Mouse (Mus musculus) CD4-positive, CD25-positive, alpha-beta regulatory T cell, adult 4 months (primary cell): Measurements from ENCODE around the gene Cacng5. TPM values are rescaled to one million over a fixed set of nuclear protein-coding genes. Genes with fewer than 3 reads are reported as not detected.

Experiments used
- ATAC-seq: one replicate; pipeline ENCODE4 v1.8.0; 2017
- polyA plus RNA-seq, 2 experiments: library from polyadenylated mRNA; unstranded; fragments of 100-300 nt; shearing (Covaris generic); gene quantifications; one replicate each; pipeline ENCODE4 v1.2.1; 2017

Cacng5 gene
- polyA plus RNA-seq, 2 experiments from 2014 or later: not detected

DNA sequence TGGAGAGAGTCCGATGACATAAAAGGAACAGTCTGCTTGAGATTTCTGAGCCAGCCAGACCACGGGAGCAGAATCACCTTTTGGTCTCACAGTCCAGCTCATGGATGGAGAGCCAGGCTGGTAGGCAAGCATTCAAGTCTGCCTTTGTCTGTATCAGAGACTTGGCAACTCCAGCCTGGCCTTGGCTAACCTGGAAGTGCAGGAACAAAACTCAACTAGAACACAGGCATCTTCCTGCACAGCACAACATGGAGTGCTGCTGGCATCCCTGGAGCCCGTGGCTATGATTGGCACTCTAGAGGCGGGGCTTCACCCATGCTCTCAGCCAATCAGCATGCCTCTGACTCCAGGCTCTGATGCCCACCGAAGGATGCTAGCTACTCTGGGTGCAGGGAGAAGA is 38.0 kb downstream of the Cacng5 start:
- ATAC-seq: no peak

- no peak for ATAC-seq
Observed at GRCm38 (mm10) chr11:107875861-107876494, 38.9 kb downstream of the Cacng5 start.

DNA sequence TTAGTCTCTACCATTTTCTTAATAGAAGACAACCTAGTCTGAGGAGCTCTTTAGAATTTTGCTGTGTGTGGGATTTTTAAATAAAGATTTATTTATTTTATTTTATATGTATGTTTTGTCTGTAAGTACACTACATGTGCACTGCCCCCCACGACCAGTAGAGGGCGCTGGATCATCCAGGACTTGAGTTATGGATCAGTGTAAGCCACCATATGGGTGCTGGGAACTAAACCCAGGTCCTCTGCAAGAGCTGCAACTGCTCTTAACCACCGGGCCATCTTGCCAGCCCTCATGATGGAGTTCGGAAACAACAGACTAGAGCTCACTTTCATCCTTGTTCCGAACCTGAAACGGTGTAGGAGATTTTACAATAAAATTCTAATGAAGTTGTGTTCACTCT is 42.1 kb downstream of the Cacng5 start:
- ATAC-seq: no peak

- no peak for ATAC-seq
Observed at GRCm38 (mm10) chr11:107867509-107867908, 47.3 kb downstream of the Cacng5 start.

- ATAC-seq: no peak
Observed at GRCm38 (mm10) chr11:107865128-107865527, 49.7 kb downstream of the Cacng5 start.

DNA sequence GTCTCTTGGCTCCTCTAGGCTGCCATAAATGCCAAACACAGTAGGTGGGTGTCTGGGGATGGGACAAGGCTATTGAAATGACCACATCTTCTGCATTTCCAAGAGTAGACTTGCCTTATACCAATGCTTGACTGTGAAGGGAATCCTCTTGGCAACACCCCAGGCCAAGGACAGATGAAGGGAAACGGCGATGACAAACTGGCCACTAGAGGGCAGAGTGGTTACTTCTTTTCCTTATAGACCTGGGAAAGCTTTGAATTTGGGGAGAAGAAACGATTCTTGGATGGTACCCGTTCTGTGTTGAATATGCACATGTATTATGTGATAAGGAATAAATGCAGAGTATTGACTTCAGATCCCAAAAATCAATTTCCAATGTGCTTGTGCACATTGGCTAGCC is 50.8 kb downstream of the Cacng5 start:
- ATAC-seq: no peak

DNA sequence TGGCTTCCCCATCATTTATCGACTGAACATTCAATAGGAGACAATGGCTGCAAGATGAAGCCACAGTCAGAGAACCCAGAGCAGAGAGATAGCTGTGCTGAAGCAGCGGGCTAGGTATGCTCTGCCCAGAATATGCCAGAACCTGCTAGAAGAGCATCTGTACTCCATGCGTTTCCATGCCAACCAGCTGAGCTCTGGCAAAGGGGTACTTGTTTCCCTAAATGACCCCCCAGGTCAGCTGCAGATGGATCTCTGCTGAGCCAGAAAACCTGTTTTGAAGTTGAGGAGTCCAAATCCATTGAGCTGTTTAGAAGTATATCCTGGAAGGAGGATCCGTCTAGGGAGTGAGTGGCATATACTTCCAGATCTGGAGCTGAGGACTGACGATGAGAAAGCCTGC is 53.1 kb downstream of the Cacng5 start:
- no peak for ATAC-seq

- ATAC-seq: no peak
Observed at GRCm38 (mm10) chr11:107859871-107860270, 55.0 kb downstream of the Cacng5 start.

GRCm38 (mm10) chr11:107859288-107859687 is 55.6 kb downstream of the Cacng5 start:
- no peak for ATAC-seq

- no peak for ATAC-seq
Observed at GRCm38 (mm10) chr11:107853088-107853487, 61.8 kb downstream of the Cacng5 start.

DNA sequence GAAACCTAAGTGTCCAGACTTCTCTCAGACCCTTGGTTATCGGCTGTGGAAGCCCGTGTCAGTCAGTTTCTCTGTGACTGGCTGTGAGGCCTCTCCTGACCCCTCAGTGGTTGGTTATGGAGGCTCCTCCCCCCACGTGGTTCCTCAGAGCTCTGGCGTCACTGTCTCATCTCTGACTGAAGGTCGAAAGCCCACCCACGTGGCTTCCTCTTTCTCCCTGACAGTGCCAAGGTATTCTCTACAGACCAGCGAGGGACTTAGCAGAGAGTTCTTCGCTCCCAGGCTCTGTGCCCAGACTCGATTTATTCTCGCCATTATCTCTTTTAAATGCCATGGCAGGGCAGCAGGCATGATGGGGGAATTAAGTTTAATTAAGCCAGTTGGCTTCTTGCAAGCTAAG is 65.2 kb downstream of the Cacng5 start:
- no peak for ATAC-seq

DNA sequence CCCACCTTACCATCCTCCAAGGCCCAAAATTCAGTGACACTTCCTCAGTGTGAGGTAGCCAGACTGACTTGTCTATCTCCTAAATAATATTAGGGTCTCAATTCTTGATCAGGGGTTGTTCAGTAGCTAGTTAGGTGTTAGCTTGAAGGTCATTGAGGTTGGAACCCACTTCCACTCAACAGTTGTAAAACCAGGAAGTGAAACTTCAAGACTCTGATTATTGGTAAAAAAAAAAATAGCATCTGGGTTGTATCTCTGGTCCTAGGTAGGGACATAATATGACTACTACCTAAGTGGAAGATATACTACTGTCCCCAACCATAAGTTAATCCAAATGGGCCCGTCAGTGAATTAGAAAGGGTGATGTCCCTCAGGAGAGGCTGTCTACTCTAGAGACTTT is 70.7 kb downstream of the Cacng5 start:
- no peak for ATAC-seq

- ATAC-seq: no peak
Observed at GRCm38 (mm10) chr11:107833351-107834040, 81.4 kb downstream of the Cacng5 start.

Other genes starting within 250 kb of the Cacng5 start
- gene Cacng1, start 198.5 kb downstream of the Cacng5 start, polyA plus RNA-seq: not detected
- not detected for gene Cacng4, start 120.5 kb downstream of the Cacng5 start, polyA plus RNA-seq